Mouse (Mus musculus): ENCODE measurements at regions not wholly inside any gene's neighbourhood (a gene's known extent, or its start where the extent isn't known, plus 50 kb on each side); places are given as distances from the start of the nearest gene placed in this dataset.

DNA sequence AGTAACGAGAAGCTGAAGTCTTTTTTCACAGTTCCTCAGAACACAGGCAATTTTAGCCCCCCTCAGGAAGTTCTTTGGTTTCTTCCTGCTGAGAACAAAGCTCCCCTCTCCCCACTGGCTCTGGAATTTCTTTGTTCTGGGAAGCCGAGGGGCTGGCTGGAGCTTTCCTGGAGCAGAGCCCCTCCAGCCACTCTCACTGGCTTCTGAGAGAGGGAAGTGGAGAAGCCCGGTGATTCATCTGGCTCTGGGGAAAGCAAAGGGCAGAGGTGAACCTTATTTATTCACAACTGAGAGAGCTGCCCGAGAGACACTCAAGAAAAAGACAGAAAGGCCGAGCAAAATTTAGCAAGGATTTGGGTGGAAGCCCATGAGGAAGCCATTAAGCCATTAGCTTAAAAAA, 63.9 kb downstream of the Ddx3x start:
- in situ Hi-C loops (cut with MboI; ENCODE audit: unreplicated experiment in 2 of 2), result loop anchor here (5.0 to 10.0 kb wide), 2 partner anchors 60 to 78 kb away; partner anchors contain the start of gene Ddx3x (in 2 of the 2)

DNA sequence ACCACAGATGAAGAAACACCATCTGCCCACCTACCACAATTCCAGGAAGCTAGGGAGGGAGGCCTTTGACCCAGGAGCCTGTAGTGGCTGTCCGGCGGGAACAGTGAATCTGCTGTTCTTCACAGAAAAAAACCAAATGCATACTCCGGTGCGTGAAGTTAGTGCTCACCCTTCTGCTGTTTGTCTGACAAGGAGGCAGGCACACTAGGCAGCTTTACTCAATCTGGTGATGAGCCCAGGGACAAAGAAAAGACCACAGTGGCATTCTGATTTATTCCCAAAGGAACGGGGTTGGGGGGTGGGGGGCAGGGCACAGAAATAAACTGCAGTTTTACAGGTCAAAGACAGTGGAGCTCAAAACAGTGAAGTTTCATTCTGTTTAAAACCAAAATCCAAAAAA, 64.4 kb downstream of the Ddx3x start:
- in situ Hi-C loops (cut with MboI; ENCODE audit: unreplicated experiment in 2 of 2), result loop anchor here (5.0 to 10.0 kb wide), 2 partner anchors 60 to 77 kb away; partner anchors contain the start of gene Ddx3x (in 2 of the 2)

DNA sequence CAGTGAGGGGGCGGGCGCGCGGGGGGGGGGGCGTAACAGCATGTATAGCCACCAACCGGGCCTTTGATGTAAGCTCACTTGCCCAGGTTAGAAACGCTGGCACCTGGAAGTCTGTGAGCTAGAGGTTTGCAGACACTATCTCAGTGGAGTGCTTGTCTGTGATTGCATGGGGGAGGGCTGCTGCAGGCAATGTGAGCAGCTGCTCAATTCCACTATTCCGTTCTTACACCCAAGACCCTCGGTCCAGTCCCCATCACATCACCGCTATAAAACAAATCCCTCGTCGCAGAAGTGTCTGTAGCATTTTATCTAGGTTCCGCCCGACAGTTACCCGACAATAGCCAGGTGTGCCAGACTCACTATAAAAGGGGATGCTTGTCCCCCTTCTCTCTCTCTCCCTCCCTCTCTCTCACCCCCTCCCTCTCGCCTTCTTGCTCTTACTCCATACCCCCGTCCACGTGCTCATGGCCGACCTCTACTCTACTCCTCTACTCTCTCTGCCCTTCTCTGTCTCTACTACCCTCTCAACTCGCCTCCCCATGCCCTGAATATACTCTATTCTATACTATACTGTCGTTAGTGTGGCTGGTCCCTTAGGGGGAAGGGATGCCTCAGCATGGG, 65.4 kb downstream of the Ddx3x start:
- in situ Hi-C loops (cut with MboI; ENCODE audit: unreplicated experiment in 2 of 2), result loop anchor here (5.0 to 10.0 kb wide), 2 partner anchors 61 to 76 kb away; partner anchors contain the start of gene Ddx3x (in 2 of the 2)

DNA sequence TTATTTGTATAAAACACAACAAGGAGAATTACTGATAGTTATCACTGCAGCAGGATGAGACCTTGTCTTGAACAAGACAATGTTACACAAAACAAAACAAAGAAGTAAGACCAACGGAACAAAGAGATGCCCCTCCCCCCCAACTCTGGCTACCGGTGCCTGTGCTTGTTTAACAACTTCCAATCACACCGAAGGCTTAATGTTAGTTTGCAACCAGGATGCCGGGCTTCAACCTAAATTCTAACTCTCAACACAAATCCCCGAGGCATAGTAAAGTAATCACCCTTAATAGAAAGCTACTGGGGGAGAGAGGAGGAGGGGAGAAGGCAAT, 65.9 kb downstream of the Ddx3x start:
- in situ Hi-C loops (cut with MboI; ENCODE audit: unreplicated experiment in 2 of 2), result loop anchor here (5.0 to 10.0 kb wide), 2 partner anchors 62 to 76 kb away; partner anchors contain the start of gene Ddx3x (in 2 of the 2)

DNA sequence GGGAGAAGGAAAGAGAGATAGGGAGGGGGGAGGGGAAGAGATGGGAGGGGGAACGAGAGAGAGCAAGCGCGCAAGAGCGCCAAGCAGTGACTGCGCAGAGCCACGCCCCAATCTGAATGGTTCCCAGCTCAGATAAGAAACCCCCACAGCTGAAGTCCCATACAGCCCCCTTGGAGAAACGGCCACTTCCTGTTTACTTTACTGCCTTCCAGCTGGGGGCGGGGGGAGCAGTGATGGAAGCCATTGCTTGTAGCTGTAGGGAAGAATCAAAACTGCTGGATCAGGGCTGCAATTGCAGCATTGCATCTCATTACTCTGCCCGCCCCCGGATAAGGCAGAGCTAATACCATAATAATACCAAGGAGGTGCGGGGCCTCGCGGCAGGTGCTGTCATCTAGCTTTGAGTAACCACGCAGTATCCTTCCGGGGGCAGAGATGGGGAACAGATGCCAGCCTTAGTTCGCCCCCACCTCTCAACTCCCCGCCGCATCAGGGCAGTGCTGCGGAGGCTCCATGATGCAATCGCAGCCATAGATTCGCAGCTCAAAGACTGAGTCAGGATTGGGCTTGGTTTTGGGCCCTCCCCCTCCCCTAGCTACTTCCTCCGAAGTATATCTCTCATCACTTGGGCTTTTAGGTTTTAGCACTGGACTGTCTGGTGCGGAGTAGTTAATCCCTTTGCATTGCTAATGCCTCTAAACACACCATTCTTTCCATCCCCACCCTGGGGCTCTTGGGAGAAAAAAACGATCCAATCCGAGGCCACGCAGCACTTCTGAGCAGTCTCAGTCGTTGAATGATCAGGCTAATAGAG, 66.5 kb downstream of the Ddx3x start:
- in situ Hi-C loops (cut with MboI; ENCODE audit: unreplicated experiment in 2 of 2), result loop anchor here (5.0 to 10.0 kb wide), 2 partner anchors 62 to 75 kb away; partner anchors contain the start of gene Ddx3x (in 2 of the 2)

DNA sequence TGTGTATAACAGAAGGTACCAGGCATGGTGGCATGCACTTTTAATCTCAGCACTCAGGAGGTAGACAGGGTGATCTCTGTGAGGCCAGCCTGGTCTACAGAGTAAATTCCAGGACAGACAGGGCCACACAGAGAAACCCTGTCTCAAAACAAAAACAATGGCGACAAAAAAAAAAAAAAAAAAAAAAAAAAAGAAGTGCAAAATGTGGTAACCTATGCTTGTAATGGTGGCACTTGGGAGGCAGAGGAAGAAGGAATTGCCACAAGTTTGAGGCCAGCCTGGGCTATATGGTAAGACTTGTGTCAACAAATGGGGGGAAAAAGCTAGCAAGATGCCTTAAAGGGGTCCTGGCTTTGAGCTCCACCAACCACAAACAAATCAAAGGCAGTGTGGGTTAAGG, 67.6 kb downstream of the Ddx3x start:
- in situ Hi-C loops (cut with MboI; ENCODE audit: unreplicated experiment in 2 of 2), result loop anchor here (5.0 to 10.0 kb wide), 2 partner anchors 64 to 74 kb away; partner anchors contain the start of gene Ddx3x (in 2 of the 2)

DNA sequence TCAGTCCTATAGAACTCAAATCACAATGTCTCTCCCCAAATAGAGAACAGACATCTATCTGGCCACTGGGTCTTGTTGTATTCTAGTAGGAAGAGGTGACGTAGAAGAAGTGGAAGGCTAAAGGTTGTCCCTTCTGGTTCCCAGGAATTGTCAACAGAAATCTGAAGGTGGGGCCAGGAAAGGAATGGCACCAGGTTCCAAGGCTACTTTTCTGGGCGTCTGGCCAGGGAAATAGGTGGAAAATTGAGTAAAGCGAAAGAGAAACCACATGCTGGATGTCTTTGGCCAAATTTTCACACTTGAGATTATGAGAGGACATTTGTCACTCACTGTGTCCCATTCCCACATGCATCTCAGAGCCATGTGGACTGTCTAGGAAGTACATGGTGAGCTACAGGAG, 69.7 kb downstream of the Ddx3x start:
- in situ Hi-C loops (cut with MboI; ENCODE audit: unreplicated experiment in 2 of 2), result loop anchor here in 1 of 2 experiments (10.0 kb wide), 1 partner anchor 106 kb away; no protein-coding TSS in a partner anchor

DNA sequence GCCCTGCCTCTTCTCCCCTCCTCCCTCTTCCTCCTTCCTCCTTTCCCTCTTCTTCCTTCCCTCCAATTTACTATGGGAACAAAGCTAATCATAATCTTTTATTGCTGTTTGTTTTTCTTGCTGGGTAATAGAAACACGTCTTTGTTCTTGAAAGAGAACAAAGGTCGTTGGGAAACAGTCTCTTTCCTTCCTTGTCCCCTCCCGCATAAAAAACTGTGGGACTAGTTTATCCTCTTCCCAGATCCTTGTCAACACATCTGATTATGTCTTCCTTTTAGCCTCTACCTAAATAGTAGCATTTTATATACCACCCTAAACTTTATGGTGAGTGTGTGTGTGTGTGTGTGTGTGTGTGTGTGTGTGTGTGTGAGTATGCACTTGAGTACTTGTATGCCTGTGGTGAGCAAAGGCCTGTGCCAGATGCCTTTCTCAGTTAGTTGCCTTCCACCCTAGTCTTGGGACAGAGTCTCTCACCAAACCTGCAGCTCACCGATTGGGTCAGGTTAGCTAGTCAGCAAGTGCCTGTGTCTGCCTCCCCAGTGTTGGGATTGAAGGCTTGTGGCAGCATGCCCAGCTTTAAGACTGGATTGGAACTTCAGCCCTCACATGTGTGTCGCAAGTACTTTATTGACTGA, 76.5 kb downstream of the Ddx3x start:
- in situ Hi-C loops (cut with MboI; ENCODE audit: unreplicated experiment in 2 of 2), result loop anchor here in 1 of 2 experiments (10.0 kb wide), 1 partner anchor 112 kb away; no protein-coding TSS in a partner anchor

DNA sequence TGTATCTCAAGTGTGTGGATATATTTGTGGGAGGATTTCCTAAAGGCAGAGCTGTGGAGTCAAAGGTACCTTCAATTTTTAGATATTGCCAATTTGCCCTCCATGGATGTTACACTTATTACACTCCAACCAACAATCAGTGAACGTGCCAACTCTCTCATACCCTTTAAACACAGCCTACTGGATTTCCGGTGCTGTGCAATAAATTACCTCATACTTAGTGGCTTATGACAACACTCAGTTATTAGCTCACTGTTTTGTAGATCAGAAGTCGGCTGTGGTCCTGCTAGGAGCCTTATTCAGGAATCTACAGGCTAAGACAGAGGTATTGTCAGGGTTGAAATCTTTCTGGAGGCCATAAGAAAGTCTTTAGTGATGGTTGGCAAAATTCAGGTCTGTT, 77.2 kb downstream of the Ddx3x start:
- in situ Hi-C loops (cut with MboI; ENCODE audit: unreplicated experiment in 2 of 2), result loop anchor here in 1 of 2 experiments (10.0 kb wide), 1 partner anchor 113 kb away; no protein-coding TSS in a partner anchor

DNA sequence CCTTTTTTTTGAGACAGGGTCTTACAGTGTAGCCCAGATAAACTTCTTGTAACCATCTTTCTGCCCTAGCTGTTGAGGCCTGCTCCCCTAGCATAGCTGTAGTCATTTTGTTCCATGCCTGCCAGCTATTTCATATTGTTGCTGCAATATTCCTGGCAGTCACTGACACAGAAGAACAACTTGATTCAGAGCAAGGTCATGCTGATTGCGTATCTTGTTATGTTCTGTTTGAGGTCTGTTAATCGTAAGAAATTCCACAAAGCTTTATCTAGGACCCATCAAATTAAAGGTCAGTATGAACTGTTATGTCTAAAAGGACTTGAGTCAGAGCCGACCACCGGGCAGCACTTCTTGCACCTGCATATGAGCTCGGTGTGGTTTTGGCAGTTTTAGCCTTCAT, 79.7 kb downstream of the Ddx3x start:
- in situ Hi-C loops (cut with MboI; ENCODE audit: unreplicated experiment in 2 of 2), result no loop called here

DNA sequence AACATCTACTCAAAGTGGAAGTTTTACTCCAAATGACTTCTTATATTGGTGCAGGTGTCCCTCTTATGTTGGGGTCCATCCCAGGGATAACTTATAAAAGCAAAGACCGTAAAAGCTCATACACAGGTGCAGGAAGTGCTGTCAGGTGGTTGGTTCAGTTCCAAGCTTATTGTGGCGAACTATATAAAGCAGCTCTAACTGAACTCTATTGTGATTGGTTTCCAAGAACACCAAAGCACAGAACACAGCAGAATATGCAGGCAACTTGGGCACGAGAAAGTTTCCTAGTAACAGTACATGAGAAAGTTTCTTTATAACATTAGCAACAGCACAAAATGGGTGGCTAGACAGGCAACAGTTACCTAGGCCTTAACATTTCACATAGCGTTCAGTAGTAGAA, 89.5 kb downstream of the Ddx3x start:
- in situ Hi-C loops (cut with MboI; ENCODE audit: unreplicated experiment in 2 of 2), result no loop called here

DNA sequence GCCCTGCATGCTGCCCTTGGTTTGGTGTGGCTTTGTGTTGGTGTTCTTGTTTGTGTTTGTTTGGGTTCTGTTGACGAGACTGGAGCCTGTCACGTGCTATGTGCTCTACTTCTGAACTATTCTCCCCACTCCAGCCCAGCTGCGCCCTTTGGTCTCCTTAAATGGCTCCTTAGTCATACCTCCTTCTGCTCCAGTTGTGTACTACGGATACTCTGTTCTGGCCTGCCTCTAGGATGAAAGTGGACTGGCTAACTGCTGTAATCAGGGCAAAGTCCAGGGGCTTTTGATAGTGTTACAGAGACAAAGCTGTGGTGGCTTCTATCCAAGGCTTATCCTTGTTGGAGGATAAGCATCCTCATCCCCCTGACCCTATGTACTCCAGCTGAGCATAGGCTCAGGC, 92.0 kb downstream of the Ddx3x start:
- in situ Hi-C loops (cut with MboI; ENCODE audit: unreplicated experiment in 2 of 2), result no loop called here

DNA sequence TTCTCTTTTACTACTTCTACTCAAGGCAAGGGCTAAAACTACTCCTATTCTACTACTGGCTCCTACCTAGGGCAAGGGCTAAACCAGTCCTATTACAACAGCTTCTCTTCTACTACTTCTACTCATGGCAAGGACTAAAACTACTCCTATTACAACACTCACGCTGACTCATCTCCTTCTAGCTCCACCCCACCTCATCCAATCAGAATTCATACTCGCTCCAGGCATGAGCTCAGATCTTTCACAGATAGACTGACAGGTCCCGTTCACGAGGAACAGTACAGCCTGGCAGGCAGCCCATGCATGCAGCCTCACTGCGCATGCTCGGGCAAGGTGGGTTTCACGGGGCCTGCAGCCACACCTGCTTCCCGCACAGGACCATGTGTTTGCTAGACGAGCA, 79.6 kb upstream of the Nyx start:
- in situ Hi-C loops (cut with MboI; ENCODE audit: unreplicated experiment in 2 of 2), result no loop called here

DNA sequence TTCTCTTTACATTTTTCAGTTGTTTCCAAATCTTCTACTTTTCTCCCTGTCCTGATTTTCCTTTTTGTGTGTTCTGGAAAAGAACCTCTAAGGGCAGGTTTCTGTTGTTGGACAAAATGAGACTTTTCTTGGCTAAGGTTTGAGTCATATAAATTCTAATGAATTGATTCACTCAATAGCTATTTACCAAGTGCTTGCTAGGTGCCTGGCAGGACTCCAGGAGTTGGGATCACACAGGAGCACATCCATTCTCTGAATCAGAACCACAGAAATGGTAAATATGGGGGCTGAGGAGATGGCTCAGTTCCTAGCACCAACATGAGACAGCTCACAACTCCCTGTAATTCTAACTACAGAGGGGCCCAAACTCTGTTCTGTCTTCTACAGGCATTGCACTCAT, 67.4 kb upstream of the Nyx start:
- in situ Hi-C loops (cut with MboI; ENCODE audit: unreplicated experiment in 2 of 2), result no loop called here

DNA sequence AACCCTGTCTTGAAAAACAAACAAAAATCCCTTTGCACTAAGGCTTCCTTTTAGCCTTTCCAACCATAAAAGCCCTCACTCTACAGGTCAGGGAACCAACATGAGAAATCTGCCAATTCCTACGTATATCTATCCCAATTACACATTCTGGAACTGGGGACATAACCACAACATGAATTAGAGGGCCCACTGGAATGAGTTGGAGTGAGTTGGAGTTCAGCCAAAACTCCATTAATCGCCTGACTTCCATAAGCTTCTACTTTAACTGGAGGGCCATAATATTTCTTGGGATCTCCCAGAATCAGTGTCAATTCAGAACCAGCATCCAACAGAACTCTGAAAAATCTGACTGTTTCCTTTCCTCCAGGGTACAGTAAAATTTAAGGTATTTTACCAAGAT, 53.2 kb upstream of the Nyx start:
- in situ Hi-C loops (cut with MboI; ENCODE audit: unreplicated experiment in 2 of 2), result no loop called here

DNA sequence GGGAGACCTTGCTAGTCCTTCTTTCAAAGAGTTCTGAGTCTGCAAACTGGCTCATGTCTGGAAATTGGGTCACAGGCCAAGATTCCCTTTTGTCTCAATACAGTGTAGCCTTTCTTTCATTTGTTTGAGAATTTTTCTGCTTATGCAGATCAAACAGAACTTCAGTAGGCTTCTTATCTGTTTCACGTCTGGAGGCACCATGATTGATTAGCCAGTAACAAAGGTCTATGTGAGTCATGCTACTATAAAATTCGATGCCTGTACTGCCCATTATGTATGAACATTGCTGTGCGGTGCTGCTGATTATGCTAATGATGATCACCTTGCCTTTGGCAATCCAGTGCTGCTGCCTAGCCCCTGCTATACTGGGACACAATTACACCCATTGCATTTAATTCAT, 52.8 kb upstream of the Nyx start:
- in situ Hi-C loops (cut with MboI; ENCODE audit: unreplicated experiment in 2 of 2), result no loop called here

Measured in v-Abl transformed pro-B cells (cell line).